Mouse (Mus musculus) fibroblast of lung, adult 2 months (primary cell): ENCODE results near the gene Cep72.
"Not testable (repeated sequence)": the region's sequence is repeated elsewhere in the genome, so short reads cannot be mapped to it uniquely, and the experiment has no call there.

ENCODE experiments used
- DNase-seq: peaks from one replicate; pipeline ENCODE4 v3.0.0-alpha.2; 2011; ENCODE audit warnings: low read depth

Gene Cep72

GRCm38 (mm10) chr13:74030691-74031090 lies 31.4 kb downstream of the Cep72 start:
- no peak for DNase-seq

DNA sequence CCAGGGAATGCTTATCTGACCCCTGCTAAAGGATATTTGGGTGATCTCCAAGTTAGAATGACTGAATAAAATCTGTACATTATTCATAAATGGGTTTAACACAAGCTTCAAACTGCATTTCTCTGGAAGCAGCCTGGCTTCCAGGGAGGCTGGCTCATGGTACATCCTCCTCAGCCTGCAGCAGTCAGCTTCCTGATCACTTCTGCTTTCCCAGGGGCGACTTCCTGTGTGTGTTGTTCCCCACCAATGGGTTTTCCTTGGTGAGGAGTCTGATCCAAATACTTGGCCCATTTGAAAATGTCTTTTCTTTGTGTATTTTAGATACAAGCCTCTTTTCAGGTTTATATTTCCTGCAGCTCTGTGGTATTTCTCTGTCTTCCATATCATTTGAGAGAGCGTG lies 33.1 kb downstream of the Cep72 start:
- DNase-seq = no peak

- no peak for DNase-seq
These were observed 34.0 kb downstream of the Cep72 start for GRCm38 (mm10) chr13:74028116-74028515.

- DNase-seq = no peak
These were observed 35.9 kb downstream of the Cep72 start for GRCm38 (mm10) chr13:74026215-74026614.

- no peak for DNase-seq
These were observed 36.7 kb downstream of the Cep72 start for GRCm38 (mm10) chr13:74025151-74026081.

DNA sequence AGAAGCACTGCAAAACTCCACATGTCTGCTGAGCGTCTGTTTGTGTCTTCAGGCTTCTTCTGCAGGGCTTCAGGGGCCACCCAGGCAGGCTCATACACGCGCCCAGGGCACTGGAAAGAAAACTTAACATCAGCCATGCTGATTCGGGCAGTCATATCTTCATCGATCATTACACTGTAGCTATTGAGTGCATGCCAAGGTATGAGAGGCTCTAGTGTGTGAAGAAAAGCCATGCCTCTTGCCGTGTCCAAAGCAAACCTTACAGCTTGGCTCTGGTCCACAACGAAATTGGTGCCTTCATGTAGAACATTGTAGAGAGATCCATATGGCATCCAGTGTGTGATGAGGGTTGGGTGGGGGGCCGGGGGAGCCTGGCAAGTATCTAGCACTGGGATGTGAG lies 43.1 kb downstream of the Cep72 start:
- not testable (repeated sequence) for DNase-seq

DNA sequence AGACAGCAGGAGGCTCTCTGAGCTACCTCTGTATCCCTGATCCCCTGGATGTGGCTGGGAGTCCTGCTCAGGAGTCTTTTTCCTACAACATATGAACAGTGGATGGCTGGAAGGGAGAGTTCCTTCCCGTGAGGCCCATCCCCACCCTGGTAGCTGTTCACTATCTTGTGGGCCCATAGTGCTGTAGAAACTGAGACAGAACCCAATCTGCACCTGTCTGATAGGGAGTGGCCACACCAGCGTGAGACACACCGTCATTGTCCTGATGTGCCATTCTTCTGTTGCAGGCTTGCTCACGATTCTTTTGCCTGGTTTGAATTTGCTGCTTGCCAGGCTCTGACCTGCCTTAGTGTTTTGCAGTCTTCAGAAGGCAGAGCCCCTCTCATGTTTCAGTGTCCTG lies 44.7 kb downstream of the Cep72 start:
- DNase-seq = no peak

- no peak for DNase-seq
These were observed 46.2 kb downstream of the Cep72 start for GRCm38 (mm10) chr13:74015908-74016307.

DNA sequence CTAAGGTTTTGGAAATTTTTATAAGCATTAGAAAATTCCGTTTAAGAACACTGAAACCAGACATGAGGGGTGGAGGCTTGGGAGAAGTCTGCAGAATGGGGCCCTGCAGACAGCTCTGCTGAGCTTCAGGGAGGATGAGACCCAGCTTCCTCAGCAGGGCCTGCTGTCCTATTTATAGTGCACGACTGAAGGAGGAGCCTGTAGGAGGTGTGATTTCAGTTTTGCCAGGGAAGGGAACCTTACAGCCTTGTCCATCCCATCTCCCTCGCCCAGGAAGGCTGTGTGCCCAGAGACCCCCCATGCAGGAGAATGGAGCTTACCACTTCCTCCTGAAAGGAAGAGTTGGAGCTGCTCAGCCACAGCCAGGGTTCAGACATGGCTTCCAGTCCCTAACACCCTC lies 51.4 kb downstream of the Cep72 start:
- DNase-seq = no peak

- no peak for DNase-seq
These were observed 52.1 kb downstream of the Cep72 start for GRCm38 (mm10) chr13:74009791-74010614.

DNA sequence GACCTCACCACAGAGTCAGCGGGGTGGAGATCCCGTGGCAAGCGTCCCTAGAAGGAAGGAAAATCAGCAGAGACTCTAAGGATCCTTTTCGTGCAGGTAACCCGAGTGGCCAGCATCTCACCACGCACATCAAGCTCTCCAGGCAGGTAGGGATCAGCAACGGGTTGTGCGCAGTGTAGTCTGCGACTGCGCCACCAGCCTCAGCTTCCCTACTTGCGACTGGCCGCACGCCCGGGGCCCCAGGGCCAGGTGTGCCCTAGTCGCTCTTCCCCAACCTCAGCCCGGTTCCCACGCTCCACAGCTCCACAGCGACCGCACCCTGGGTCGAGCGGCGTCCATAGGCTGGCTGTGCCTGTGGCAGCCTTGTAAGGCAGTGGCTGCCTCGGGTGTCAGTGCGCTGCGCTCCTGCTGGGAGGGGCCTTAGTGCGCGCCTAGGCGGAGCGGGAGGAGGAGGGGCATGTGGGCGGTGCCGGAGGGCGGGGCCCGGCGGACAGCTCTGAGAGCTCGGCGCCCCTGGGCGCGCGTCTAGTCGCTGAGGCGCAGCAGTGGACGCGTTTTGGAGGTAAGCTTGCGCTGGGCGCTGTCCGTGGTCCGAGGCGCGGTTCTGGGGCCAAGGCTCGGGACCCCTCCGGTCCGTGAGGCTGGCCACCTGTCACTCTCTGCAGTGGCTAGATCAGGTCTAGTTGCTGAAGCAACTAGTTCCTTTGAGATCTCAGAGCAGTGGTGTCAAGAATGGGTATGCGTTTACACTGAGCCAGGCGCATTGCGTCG lies 53.0 kb downstream of the Cep72 start, which contains the start of gene Tppp:
Tppp (plus strand) TSS at position 460 of the 771 bp plus-strand sequence.
- peak; percentile 20 for DNase-seq

DNA sequence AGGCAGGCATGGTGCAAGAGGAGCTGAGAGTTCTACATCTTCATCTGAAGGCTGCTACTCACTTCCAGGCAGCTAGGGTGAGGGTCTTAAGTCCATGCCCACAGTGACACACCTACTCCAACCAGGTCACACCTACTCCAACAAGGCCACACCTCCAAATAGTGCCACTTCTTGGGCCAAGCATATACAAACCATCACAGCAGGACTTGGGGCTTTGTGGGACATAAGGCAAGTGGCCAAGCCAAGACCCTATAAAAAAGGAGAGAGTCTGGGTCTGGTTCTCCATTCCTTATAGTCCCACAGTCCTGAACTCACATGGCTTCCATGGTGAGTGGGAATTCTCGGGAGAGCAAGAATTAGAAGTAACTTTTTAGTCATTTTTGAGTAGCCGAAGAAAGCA lies 53.9 kb downstream of the Cep72 start:
- not testable (repeated sequence) for DNase-seq

DNA sequence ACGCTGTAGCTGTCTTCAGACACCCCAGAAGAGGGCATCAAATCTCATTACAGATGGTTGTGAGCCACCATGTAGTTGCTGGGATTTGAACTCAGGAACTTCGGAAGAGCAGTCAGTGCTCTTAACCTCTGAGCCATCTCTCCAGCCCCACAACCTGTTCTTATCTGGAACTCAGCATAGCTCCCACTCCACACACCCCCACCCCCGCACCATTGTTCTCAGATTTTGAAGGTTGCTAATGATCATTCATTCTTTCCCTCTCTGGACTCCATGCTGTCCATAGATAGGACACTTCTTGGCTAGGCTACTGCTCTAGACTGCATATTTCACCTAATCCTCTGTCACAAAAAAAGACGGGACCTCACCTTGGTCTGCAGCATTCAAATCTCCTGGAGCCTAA lies 55.2 kb downstream of the Cep72 start:
- not testable (repeated sequence) for DNase-seq

- no peak for DNase-seq
These were observed 60.6 kb downstream of the Cep72 start for GRCm38 (mm10) chr13:74001492-74001891.

- DNase-seq = no peak
These were observed 61.1 kb downstream of the Cep72 start for GRCm38 (mm10) chr13:74000961-74001360.

DNA sequence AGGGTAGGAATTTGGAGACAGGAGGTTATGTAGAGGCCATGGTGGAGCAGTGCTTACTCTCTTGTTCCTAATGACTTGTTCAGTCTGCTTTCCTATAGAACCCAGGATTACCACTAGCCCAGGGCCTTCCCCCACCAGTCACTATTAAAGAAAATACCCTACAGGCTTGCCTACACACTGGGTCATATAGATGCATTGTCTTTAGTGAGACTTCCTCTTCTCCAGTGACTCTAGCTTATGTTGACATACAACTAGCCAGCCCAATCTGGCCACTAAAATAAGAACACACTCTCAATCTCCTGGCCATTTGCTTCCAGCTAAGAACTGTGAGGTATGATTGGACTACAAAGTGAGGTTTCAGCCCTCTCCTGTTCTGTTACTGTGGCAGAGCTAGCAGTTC lies 61.6 kb downstream of the Cep72 start:
- no peak for DNase-seq

DNA sequence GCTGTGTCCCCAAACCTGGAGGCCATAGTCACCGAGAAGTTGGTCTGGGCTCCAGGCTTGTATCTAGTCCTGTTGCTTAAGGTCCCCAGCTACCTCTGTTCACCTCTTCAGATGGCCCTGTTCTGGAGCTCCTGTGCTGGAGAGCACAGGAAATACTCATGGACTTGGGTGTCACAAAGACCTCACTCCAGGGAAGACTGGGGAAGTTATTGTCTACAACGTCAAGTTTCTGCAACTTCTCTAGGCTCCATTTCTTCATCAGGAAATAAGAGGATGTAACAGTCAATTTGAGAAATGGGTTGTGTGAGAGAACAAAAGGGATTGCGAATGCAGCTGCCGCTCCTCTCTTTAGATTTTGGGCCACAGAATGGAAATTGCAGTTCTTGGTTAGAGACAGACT lies 65.6 kb downstream of the Cep72 start:
- DNase-seq = no peak

GRCm38 (mm10) chr13:73991267-73991666 lies 70.8 kb downstream of the Cep72 start:
- no peak for DNase-seq

- DNase-seq = no peak
These were observed 71.3 kb downstream of the Cep72 start for GRCm38 (mm10) chr13:73990761-73991160.

GRCm38 (mm10) chr13:73990325-73990724 lies 71.8 kb downstream of the Cep72 start:
- DNase-seq = no peak
